Mouse (Mus musculus): ENCODE results near the gene Git1. TPM values are rescaled to one million over a fixed set of nuclear protein-coding genes. Genes with fewer than 3 reads are reported as not detected.

Gene Git1
- total and polyA plus RNA-seq, 3 experiments: 8.8 to 57.8 (median 28.9) TPM

GRCm38 (mm10) chr11:77506941-77507340 is 13.6 kb downstream of the Git1 start:
- H3K27me3 ChIP-seq (replicated peaks): no peaks in the 10 kb centered on the region
- dilution Hi-C loops (cut with MboI; ENCODE audit: extremely low pct_ligation_motif_present, extremely low pct_unique_long_range_greater_than_20kb, low sequenced_read_pairs) (no loop called here), in situ Hi-C loops (cut with MboI; ENCODE audit: low pct_ligation_motif_present, low pct_unique_long_range_greater_than_20kb, low sequenced_read_pairs) (no loop called here)
- H3K79me2 ChIP-seq (replicated peaks; ENCODE audit: control insufficient read depth, extremely low read depth, insufficient read depth, poor library complexity, severe bottlenecking): no peaks in the 10 kb centered on the region
- H3K36me3 ChIP-seq (replicated peaks in 1 of 2; ENCODE audit: control insufficient read depth in 1 of 2, insufficient read depth in 1 of 2, low read length in 1 of 2): peaks cover 56 to 87% of the 10 kb centered on the region in 2 experiments
- no peak overlapping the region for H3K27ac ChIP-seq (ENCODE audit: insufficient read depth, low read depth)
- no peak overlapping the region for H3K4me3 ChIP-seq (replicated peaks in 1 of 3; ENCODE audit: low read depth in 2 of 3, low read length in 2 of 3, poor library complexity in 1 of 3)
- peaks cover 7 to 23% of the 10 kb centered on the region in 2 experiments for H3K4me1 ChIP-seq (ENCODE audit: control insufficient read depth in 1 of 2, insufficient read depth in 2 of 2)
- no peak for TF ChIP-seq ETS1 (conservative IDR thresholded peaks at IDR 0.05; ENCODE audit: low read depth, low read length)
- no peak for TF ChIP-seq MEF2A (IDR thresholded peaks at IDR 0.05; ENCODE audit: borderline replicate concordance, low read depth, low read length)
- TF ChIP-seq JUN (IDR thresholded peaks at IDR 0.05; ENCODE audit: insufficient read depth, low read depth, low read length): no peak
- TF ChIP-seq ZNF384 (IDR thresholded peaks at IDR 0.05; ENCODE audit: low read depth, low read length): no peak
- TF ChIP-seq CTCF (conservative IDR thresholded peaks at IDR 0.05 in 1 of 2, IDR thresholded peaks at IDR 0.05 in 1 of 2; ENCODE audit: low read depth in 2 of 2, low read length in 2 of 2): no peak
- no peak for TF ChIP-seq BHLHE40 (IDR thresholded peaks at IDR 0.05; ENCODE audit: low read depth, low read length)
- no peak for TF ChIP-seq CHD2 (IDR thresholded peaks at IDR 0.05; ENCODE audit: low read length)
- no peak for TF ChIP-seq MYC (IDR thresholded peaks at IDR 0.05; ENCODE audit: low read depth, low read length)
- no peak for TF ChIP-seq USF1 (IDR thresholded peaks at IDR 0.05; ENCODE audit: low read depth, low read length)
- TF ChIP-seq ELF1 (IDR thresholded peaks at IDR 0.05; ENCODE audit: low read depth, low read length): no peak
- TF ChIP-seq NRF1 (IDR thresholded peaks at IDR 0.05; ENCODE audit: low read depth, low read length): no peak
- no peak for TF ChIP-seq PAX5 (IDR thresholded peaks at IDR 0.05; ENCODE audit: low read length)
- no peak for TF ChIP-seq KAT2A (IDR thresholded peaks at IDR 0.05; ENCODE audit: insufficient replicate concordance, low read length)
- TF ChIP-seq MAZ (IDR thresholded peaks at IDR 0.05; ENCODE audit: low read depth, low read length): no peak
- TF ChIP-seq RAD21 (IDR thresholded peaks at IDR 0.05; ENCODE audit: low read depth, low read length): no peak
- TF ChIP-seq SIN3A (IDR thresholded peaks at IDR 0.05; ENCODE audit: low read length): no peak
- no peak for TF ChIP-seq TCF12 (IDR thresholded peaks at IDR 0.05; ENCODE audit: low read depth, low read length)
- no peak for DNase-seq (ENCODE audit: extremely low read depth)
- no peak overlapping the region for H3K4me2 ChIP-seq (ENCODE audit: insufficient read depth, low read depth, poor library complexity, severe bottlenecking)
- H3K9me3 ChIP-seq (replicated peaks; ENCODE audit: low read length): no peaks in the 10 kb centered on the region
- no peak overlapping the region for H3K9ac ChIP-seq (ENCODE audit: insufficient read depth, low read depth)

- peaks cover 52 to 83% of the 10 kb centered on the region in 2 experiments for H3K36me3 ChIP-seq (replicated peaks in 1 of 2; ENCODE audit: control insufficient read depth in 1 of 2, insufficient read depth in 1 of 2, low read length in 1 of 2)
- TF ChIP-seq ZC3H11A (IDR thresholded peaks at IDR 0.05; ENCODE audit: low read depth, low read length) (no peak), RAD21 (IDR thresholded peaks at IDR 0.05; ENCODE audit: low read depth, low read length) (no peak), POLR2A (IDR thresholded peaks at IDR 0.05; ENCODE audit: low read depth, low read length) (no peak), RCOR1 (conservative IDR thresholded peaks at IDR 0.05; ENCODE audit: low read depth, low read length) (no peak), IRF4 (IDR thresholded peaks at IDR 0.05; ENCODE audit: low read depth, low read length) (no peak), USF2 (conservative IDR thresholded peaks at IDR 0.05; ENCODE audit: low read depth, low read length) (no peak), NRF1 (IDR thresholded peaks at IDR 0.05; ENCODE audit: low read depth, low read length) (no peak), ZKSCAN1 (IDR thresholded peaks at IDR 0.05; ENCODE audit: borderline replicate concordance, low read depth, low read length) (no peak), E2F4 (IDR thresholded peaks at IDR 0.05; ENCODE audit: insufficient replicate concordance, low read depth, low read length) (no peak), UBTF (IDR thresholded peaks at IDR 0.05; ENCODE audit: low read depth, low read length) (no peak), EP300 (IDR thresholded peaks at IDR 0.05; ENCODE audit: low read length) (no peak), ETS1 (conservative IDR thresholded peaks at IDR 0.05; ENCODE audit: low read depth, low read length) (no peak), MXI1 (IDR thresholded peaks at IDR 0.05; ENCODE audit: low read depth, low read length) (no peak), TCF12 (IDR thresholded peaks at IDR 0.05; ENCODE audit: low read depth, low read length) (no peak), USF1 (IDR thresholded peaks at IDR 0.05; ENCODE audit: low read depth, low read length) (no peak), JUN (IDR thresholded peaks at IDR 0.05; ENCODE audit: insufficient read depth, low read depth, low read length) (no peak), MAZ (IDR thresholded peaks at IDR 0.05; ENCODE audit: low read depth, low read length) (no peak), PAX5 (IDR thresholded peaks at IDR 0.05; ENCODE audit: low read length) (no peak), GABPA (IDR thresholded peaks at IDR 0.05; ENCODE audit: insufficient replicate concordance, low read depth, low read length) (no peak), TBP (conservative IDR thresholded peaks at IDR 0.05; ENCODE audit: low read depth, low read length) (no peak)
- dilution Hi-C loops (cut with MboI; ENCODE audit: extremely low pct_ligation_motif_present, extremely low pct_unique_long_range_greater_than_20kb, low sequenced_read_pairs): no loop called here
Measured at GRCm38 (mm10) chr11:77507426-77507825, 14.1 kb downstream of the Git1 start.

More at GRCm38 (mm10) chr11:77507426-77507825, 14.1 kb downstream of the Git1 start:
- no peaks in the 10 kb centered on the region for H3K9me3 ChIP-seq (replicated peaks; ENCODE audit: low read length)
- H3K27me3 ChIP-seq (replicated peaks): no peaks in the 10 kb centered on the region
- in situ Hi-C loops (cut with MboI; ENCODE audit: low pct_ligation_motif_present, low pct_unique_long_range_greater_than_20kb, low sequenced_read_pairs): no loop called here
- H3K9ac ChIP-seq (ENCODE audit: insufficient read depth, low read depth): no peak overlapping the region
- no peak for DNase-seq (ENCODE audit: extremely low read depth)
- no peaks in the 10 kb centered on the region for H3K79me2 ChIP-seq (replicated peaks; ENCODE audit: control insufficient read depth, extremely low read depth, insufficient read depth, poor library complexity, severe bottlenecking)
- H3K4me1 ChIP-seq (ENCODE audit: control insufficient read depth in 1 of 2, insufficient read depth in 2 of 2): peaks cover 9 to 26% of the 10 kb centered on the region in 2 experiments
- no peak overlapping the region for H3K4me3 ChIP-seq (replicated peaks in 1 of 3; ENCODE audit: low read depth in 2 of 3, low read length in 2 of 3, poor library complexity in 1 of 3)
- no peak overlapping the region for H3K27ac ChIP-seq (ENCODE audit: insufficient read depth, low read depth)
- H3K4me2 ChIP-seq (ENCODE audit: insufficient read depth, low read depth, poor library complexity, severe bottlenecking): no peak overlapping the region

Measured in CH12.LX (cell line).